Mouse (Mus musculus) activated CD4-positive, CD25-positive, alpha-beta regulatory T cell, adult 4 months (primary cell): ENCODE data around the gene Ttc21b. TPM values are rescaled to one million over a fixed set of nuclear protein-coding genes. Genes with fewer than 3 reads are reported as not detected.
A peak's percentile ranks its signal among the peaks of the same experiment; 100 is the strongest.

Experiments used
- ATAC-seq: one replicate; pipeline ENCODE4 v1.8.0; 2017
- polyA plus RNA-seq, 2 experiments: library from polyadenylated mRNA; unstranded; fragments of 100-300 nt; shearing (Covaris generic); gene quantifications; one replicate each; pipeline ENCODE4 v1.2.1; 2017

Ttc21b gene
- polyA plus RNA-seq, 2 experiments from 2014 or later: 4.0 to 5.1 TPM

GRCm38 (mm10) chr2:66170721-66171120, 85.7 kb downstream of the Ttc21b start:
- ATAC-seq: no peak

- no peak for ATAC-seq
These were observed 91.4 kb downstream of the Ttc21b start for GRCm38 (mm10) chr2:66165025-66165424.

GRCm38 (mm10) chr2:66158140-66158915, 98.1 kb downstream of the Ttc21b start:
- ATAC-seq: no peak

- ATAC-seq: no peak
These were observed 105.0 kb downstream of the Ttc21b start for GRCm38 (mm10) chr2:66151436-66151835.

- ATAC-seq: no peak
These were observed 105.9 kb downstream of the Ttc21b start for GRCm38 (mm10) chr2:66150531-66150930.

GRCm38 (mm10) chr2:66148654-66149230, 107.7 kb downstream of the Ttc21b start:
- ATAC-seq: peak; percentile 80

- ATAC-seq: no peak
These were observed 109.9 kb downstream of the Ttc21b start for GRCm38 (mm10) chr2:66146473-66146872.

GRCm38 (mm10) chr2:66144770-66145169, 111.6 kb downstream of the Ttc21b start:
- no peak for ATAC-seq

- ATAC-seq: no peak
These were observed 113.1 kb downstream of the Ttc21b start for GRCm38 (mm10) chr2:66143284-66143683.

GRCm38 (mm10) chr2:66142711-66143110, 113.7 kb downstream of the Ttc21b start:
- no peak for ATAC-seq

- ATAC-seq: no peak
These were observed 114.1 kb downstream of the Ttc21b start for GRCm38 (mm10) chr2:66142268-66142667.

- no peak for ATAC-seq
These were observed 116.2 kb downstream of the Ttc21b start for GRCm38 (mm10) chr2:66140246-66140645.

Other genes with a start within 250 kb of the Ttc21b start
- under 1 TPM; 0.11 to 0.20 TPM for gene Galnt3, start 131.6 kb downstream of the Ttc21b start, polyA plus RNA-seq
- gene Scn1a, start 184.2 kb upstream of the Ttc21b start, polyA plus RNA-seq: under 1 TPM in 1 of 2 experiments, not detected in 1; 0.29 TPM